Mouse (Mus musculus) myocyte (in vitro differentiated cells): ENCODE data around the gene Olfr283.

Experiments
- CEBPB ChIP-seq: IDR thresholded peaks from 2 replicates; pipeline ENCODE4 v1.6.1; 2011; ENCODE audit warnings: mild to moderate bottlenecking, moderate library complexity; ENCODE audit not compliant: poor library complexity, insufficient read depth, severe bottlenecking
- E2F4 ChIP-seq: IDR thresholded peaks from one replicate; pipeline ENCODE4 v1.6.1; 2011; ENCODE audit warnings: mild to moderate bottlenecking, control low read depth, moderate library complexity; ENCODE audit not compliant: insufficient read depth
- MAX ChIP-seq: IDR thresholded peaks from one replicate; pipeline ENCODE4 v1.6.1; 2011; ENCODE audit warnings: low read depth, mild to moderate bottlenecking, control low read depth
- MYOD1 ChIP-seq, 3 experiments: IDR thresholded peaks; one replicate each; pipeline ENCODE4 v1.6.1; 2011; ENCODE audit warnings: control low read depth in 2 of 3, low read depth in 2 of 3, mild to moderate bottlenecking in 2 of 3, moderate library complexity in 1 of 3; ENCODE audit not compliant: insufficient read length in 2 of 3, control insufficient read depth in 1 of 3
- MYOG ChIP-seq, 3 experiments: IDR thresholded peaks; one replicate each; pipeline ENCODE4 v1.6.1; 2011; ENCODE audit warnings: control low read depth in 2 of 3, low read depth in 2 of 3, mild to moderate bottlenecking in 2 of 3; ENCODE audit not compliant: insufficient read length in 2 of 3, control insufficient read depth in 1 of 3, insufficient read depth in 1 of 3
- POLR2A ChIP-seq: IDR thresholded peaks from one replicate; pipeline ENCODE4 v1.6.1; 2011; ENCODE audit warnings: low read depth, mild to moderate bottlenecking, control low read depth, moderate library complexity; ENCODE audit not compliant: insufficient read length
- POLR2AphosphoS2 ChIP-seq: IDR thresholded peaks from one replicate; pipeline ENCODE4 v1.6.1; 2011; ENCODE audit warnings: low read depth, control low read depth; ENCODE audit not compliant: insufficient read length
- REST ChIP-seq: IDR thresholded peaks from one replicate; pipeline ENCODE4 v1.6.1; 2011; ENCODE audit warnings: mild to moderate bottlenecking, control low read depth, moderate library complexity; ENCODE audit not compliant: insufficient read depth, insufficient read length
- SRF ChIP-seq: IDR thresholded peaks from one replicate; pipeline ENCODE4 v1.6.1; 2011; ENCODE audit warnings: low read depth; ENCODE audit not compliant: control insufficient read depth, insufficient read length
- TCF12 ChIP-seq: IDR thresholded peaks from one replicate; pipeline ENCODE4 v1.6.1; 2011; ENCODE audit warnings: mild to moderate bottlenecking, control low read depth; ENCODE audit not compliant: poor library complexity, insufficient read depth, severe bottlenecking
- TCF3 ChIP-seq: IDR thresholded peaks from one replicate; pipeline ENCODE4 v1.6.1; 2011; ENCODE audit warnings: low read depth, control low read depth; ENCODE audit not compliant: insufficient read length
- USF1 ChIP-seq: IDR thresholded peaks from one replicate; pipeline ENCODE4 v1.6.1; 2011; ENCODE audit warnings: low read depth, mild to moderate bottlenecking, control low read depth, moderate library complexity

DNA sequence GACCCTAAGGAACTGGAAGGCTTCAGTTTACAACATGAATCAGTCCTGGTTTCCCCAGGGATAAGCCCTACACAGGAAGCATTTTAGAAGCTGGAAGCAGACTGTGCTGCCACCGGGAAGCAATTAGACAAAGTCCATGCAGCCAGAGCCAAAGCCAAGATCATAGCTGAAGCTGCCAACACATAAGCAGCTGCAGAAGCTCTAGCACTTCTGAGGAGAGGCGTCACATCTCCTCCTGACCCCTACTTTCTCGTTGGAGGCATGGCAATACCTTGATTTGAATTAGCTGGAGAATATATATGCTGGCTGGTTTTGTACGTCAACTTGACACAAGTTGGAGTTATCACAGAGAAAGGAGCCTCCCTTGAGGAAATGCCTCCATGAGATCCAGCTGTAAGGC is 40.2 kb upstream of the Olfr283 start:
- no peak for TF ChIP-seq POLR2A
- TF ChIP-seq MAX: no peak
- TF ChIP-seq USF1: no peak
- no peak for TF ChIP-seq MYOG (IDR thresholded peaks at IDR 0.05; ENCODE audit: control insufficient read depth in 1 of 3, insufficient read depth in 1 of 3, insufficient read length in 2 of 3, low read depth in 2 of 3)
- TF ChIP-seq TCF12: no peak
- no peak for TF ChIP-seq POLR2AphosphoS2
- TF ChIP-seq E2F4: no peak
- TF ChIP-seq CEBPB: no peak
- TF ChIP-seq TCF3: no peak
- TF ChIP-seq REST: no peak
- no peak for TF ChIP-seq MYOD1 (IDR thresholded peaks at IDR 0.05; ENCODE audit: control insufficient read depth in 1 of 3, insufficient read length in 2 of 3, low read depth in 2 of 3)
- no peak for TF ChIP-seq SRF
